26 mouse cellular contexts compared by ENCODE assay signal in genomic region chr12:59304522-59304921, GRCm38 (mm10).
"Had no signal": no experiment of that assay in that cellular context is flagged by ENCODE, and none has a peak within 500 bp of the region (broad histone marks: within the 10 kb centered on the region; RNA-seq: fewer than 3 reads in every experiment).

No protein-coding gene starts in this region.

- H3K4me1 ChIP-seq: heart, embryonic 13.5 days; heart, embryonic 15.5 days; hindbrain, embryonic 15.5 days; limb, embryonic 12.5 days; liver, embryonic 13.5 days; liver, embryonic 15.5 days had no signal

- H3K27ac ChIP-seq: heart, adult 2 months; heart, embryonic 13.5 days; heart, embryonic 15.5 days; hindbrain, embryonic 13.5 days; hindbrain, embryonic 15.5 days; hindbrain, postnatal 0 days; layer of hippocampus, adult 2 months; left cerebral cortex, adult 2 months; limb, embryonic 10.5 days; limb, embryonic 12.5 days; liver, embryonic 13.5 days; liver, embryonic 15.5 days had no signal

- ATAC-seq: hindbrain, postnatal 0 days; intestine, embryonic 16.5 days had no signal

- DNase-seq: gastrocnemius, postnatal 14 days; gastrocnemius, postnatal 36 days; heart, adult 11 months; heart, adult 2 months; heart, postnatal 14 days; heart, postnatal 36 days; kidney, adult 11 months; kidney, adult 8-10 months; kidney, postnatal 10 days; kidney, postnatal 25 days; kidney, postnatal 4 days; liver; liver, embryonic 13.5 days had no signal

- H3K9me3 ChIP-seq: heart, embryonic 13.5 days; heart, embryonic 15.5 days; hindbrain, embryonic 13.5 days; hindbrain, embryonic 15.5 days; limb, embryonic 10.5 days; limb, embryonic 12.5 days; liver, embryonic 13.5 days; liver, embryonic 15.5 days had no signal

- H3K4me3 ChIP-seq: heart, adult 2 months; heart, embryonic 13.5 days; heart, embryonic 15.5 days; hindbrain, embryonic 13.5 days; hindbrain, embryonic 15.5 days; layer of hippocampus, adult 2 months; left cerebral cortex, adult 2 months; limb, embryonic 10.5 days; limb, embryonic 12.5 days; liver, embryonic 13.5 days; liver, embryonic 15.5 days had no signal

- H3K4me2 ChIP-seq: heart, embryonic 11.5 days; heart, embryonic 13.5 days; heart, embryonic 15.5 days; hindbrain, embryonic 13.5 days; hindbrain, embryonic 15.5 days; limb, embryonic 12.5 days; liver, embryonic 11.5 days; liver, embryonic 13.5 days; liver, embryonic 15.5 days had no signal

- H3K27me3 ChIP-seq: heart, embryonic 13.5 days; heart, embryonic 15.5 days; hindbrain, embryonic 13.5 days; hindbrain, embryonic 15.5 days; limb, embryonic 12.5 days; liver, embryonic 13.5 days; liver, embryonic 15.5 days had no signal

- H3K9ac ChIP-seq: heart, embryonic 13.5 days; heart, embryonic 15.5 days; hindbrain, embryonic 13.5 days; hindbrain, embryonic 15.5 days; limb, embryonic 12.5 days; liver, embryonic 13.5 days; liver, embryonic 15.5 days had no signal

- H3K36me3 ChIP-seq: heart, embryonic 13.5 days; heart, embryonic 15.5 days; hindbrain, embryonic 13.5 days; hindbrain, embryonic 15.5 days; limb, embryonic 10.5 days; limb, embryonic 12.5 days; liver, embryonic 13.5 days; liver, embryonic 15.5 days had no signal
